Mouse (Mus musculus): ENCODE results near the gene Sync.

DNA sequence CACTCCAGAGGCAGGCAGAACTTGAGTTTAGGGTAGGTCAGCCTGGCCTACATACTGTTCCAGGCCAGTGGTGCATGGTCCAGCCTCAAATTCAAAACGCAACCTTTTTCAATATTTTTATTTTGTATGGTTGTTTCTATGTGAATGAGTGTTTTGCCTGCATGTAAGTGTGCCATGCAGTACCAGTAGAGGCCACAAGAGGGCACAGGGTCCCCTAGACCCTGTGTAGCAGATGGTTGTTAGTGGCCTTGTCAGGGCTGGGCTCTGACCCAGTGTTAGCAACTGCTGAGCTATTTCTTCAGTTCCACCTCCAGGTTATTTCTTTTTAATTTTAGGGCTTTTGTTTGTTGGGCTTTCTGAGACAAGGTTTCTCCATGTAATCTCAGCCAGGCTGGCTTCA is 63.2 kb downstream of the Sync start:
- peak; percentile 90 for TF ChIP-seq CTCF (IDR thresholded peaks at IDR 0.05; ENCODE audit: low read depth, low read length)
- TF ChIP-seq POLR2A (IDR thresholded peaks at IDR 0.05; ENCODE audit: extremely low read depth, insufficient read depth, low read length): no peak

Data from liver, adult 2 months (tissue).